Mouse (Mus musculus) right cerebral cortex, adult 18-20 months (tissue): Measurements from ENCODE around the gene Cwc27.

Experiments used
- DNase-seq: peaks from one replicate; pipeline ENCODE4 v3.0.0; 2022; ENCODE audit warnings: mixed read lengths

Cwc27 gene

GRCm38 (mm10) chr13:104763193-104763592 lies 53.7 kb downstream of the Cwc27 start:
- no peak for DNase-seq

- DNase-seq = no peak
Observed at GRCm38 (mm10) chr13:104762401-104762800, 54.5 kb downstream of the Cwc27 start.

GRCm38 (mm10) chr13:104759381-104759780 lies 57.6 kb downstream of the Cwc27 start:
- no peak for DNase-seq

GRCm38 (mm10) chr13:104747032-104747431 lies 69.9 kb downstream of the Cwc27 start:
- no peak for DNase-seq

- peak; percentile 11 for DNase-seq
Observed at GRCm38 (mm10) chr13:104742866-104743265, 74.1 kb downstream of the Cwc27 start.

DNA sequence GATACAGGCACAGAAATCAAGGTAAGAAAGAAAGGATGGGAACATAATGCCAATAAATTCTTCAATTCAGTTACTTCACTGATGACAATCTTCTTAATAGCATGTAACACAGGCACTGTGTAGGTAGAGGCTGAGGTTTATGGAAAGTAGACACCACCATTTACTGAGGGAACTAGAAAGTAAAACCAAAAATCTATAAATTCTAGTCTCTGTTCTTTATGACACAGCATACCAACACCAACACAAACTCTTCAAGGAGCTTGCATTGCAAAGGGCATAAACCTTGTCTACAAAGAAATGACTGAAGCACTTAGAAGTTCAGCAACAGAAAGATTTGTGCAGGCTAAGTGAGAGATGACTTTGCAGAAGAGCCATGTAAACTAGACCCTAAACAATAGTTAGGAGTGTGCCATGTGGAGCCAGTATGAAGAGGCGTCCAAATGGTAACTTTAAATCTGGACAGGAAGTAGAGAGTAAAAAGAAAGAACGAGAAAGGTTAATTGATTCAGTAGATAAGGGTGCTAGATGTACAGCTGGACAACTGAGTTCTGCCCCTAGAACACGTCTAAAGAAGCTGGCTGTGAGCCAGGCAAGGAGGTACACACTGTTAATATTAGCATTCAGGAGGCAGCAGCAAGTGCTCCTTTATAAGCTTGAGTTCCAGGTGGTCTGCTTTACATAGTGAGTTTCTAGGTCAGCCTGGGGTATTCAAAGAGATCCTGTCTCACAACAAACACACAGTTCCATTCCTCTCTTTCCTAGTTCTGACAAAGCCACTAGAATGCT lies 87.5 kb downstream of the Cwc27 start:
- no peak for DNase-seq

DNA sequence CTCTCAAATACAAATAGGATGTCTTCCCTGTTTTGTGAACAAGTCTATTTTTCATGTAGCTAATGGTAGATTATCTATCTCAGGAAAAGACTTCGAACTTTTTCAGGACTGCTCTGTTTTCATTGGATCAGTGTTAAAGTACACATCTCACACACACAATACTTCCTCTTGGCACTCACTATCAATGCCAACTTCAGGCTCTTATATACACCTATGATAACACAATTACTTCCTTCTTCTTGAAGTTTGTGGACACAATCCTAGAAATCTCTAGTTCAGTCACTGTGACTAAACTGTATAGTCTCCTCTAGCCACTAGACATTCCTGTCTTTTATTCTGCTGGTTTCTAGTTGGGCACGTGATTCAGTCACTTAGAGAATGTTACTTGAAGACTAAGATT lies 89.3 kb downstream of the Cwc27 start:
- no peak for DNase-seq

DNA sequence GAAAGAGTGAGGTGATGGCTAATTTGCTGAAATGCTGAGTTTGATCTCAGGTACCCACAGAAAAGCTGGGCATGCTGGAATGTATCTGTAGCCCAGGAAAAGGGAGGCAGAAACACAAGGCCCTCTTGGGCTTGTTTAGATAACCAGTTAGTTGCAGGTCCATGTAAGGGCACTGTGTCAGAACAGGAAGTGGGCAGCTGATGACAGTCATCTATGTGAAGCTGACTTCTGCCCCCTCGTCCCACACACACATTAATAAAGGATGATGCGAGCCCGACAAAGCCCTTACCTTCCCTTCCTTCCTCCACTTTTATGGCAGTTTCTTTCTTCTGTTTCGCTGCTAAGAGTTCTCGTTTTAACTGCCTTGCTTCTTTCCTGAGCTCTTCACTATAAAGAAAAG lies 96.8 kb downstream of the Cwc27 start:
- no peak for DNase-seq

- DNase-seq = peak; percentile 30
Observed at GRCm38 (mm10) chr13:104694612-104695355, 122.2 kb downstream of the Cwc27 start.

- no peak for DNase-seq
Observed at GRCm38 (mm10) chr13:104692710-104693109, 124.2 kb downstream of the Cwc27 start.

- no peak for DNase-seq
Observed at GRCm38 (mm10) chr13:104685537-104685936, 131.4 kb downstream of the Cwc27 start.

DNA sequence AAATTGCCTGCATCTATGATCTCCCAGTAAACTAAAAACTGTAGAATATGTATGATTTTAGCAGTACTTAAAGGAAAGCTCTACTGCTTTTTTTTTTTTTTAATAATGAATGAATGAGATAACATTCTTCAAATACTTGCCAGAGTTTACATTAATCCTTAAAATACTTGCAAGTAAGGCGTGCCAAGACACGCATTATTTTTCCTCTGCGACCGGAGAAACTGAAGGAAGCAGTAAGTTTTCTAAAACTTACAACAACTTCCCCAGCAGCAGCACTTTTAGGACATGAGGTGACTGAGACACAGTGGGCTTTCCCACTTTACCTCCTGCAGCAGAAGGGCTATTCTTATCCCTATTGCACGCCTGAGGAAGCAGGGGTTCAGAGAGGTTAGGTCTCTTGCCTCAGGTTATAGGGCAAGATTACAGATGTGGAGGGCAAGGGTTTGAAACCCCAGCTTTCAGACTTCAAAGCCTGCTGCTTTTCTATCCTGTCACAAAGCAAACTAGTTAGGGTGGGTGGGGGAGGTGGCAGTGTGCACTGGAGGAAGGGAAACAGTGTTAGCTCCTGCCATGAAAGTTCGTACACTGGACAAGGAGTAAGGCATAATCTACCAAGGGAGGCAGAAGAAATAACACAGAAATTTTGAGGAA lies 132.5 kb downstream of the Cwc27 start:
- no peak for DNase-seq

GRCm38 (mm10) chr13:104681212-104681611 lies 135.7 kb downstream of the Cwc27 start:
- DNase-seq = no peak

DNA sequence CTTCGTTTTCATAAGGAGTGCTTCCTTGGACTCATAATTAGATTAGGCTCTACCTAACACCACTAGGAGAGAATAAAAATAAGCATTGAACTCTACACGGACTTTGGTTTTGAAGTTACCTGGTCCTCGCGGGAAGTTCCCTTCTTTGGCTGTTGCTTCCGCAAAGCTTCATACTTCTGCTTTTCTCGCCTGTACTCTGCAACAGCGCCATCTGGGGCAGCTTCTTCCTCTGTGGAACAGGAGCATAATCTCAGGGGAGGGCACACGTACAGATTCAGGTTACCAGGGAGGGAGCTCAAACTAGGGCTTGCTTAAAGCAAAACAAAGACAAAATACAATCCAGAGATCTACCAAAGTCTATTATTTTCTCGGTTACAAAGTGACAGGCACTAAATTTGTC lies 155.8 kb downstream of the Cwc27 start:
- no peak for DNase-seq

DNA sequence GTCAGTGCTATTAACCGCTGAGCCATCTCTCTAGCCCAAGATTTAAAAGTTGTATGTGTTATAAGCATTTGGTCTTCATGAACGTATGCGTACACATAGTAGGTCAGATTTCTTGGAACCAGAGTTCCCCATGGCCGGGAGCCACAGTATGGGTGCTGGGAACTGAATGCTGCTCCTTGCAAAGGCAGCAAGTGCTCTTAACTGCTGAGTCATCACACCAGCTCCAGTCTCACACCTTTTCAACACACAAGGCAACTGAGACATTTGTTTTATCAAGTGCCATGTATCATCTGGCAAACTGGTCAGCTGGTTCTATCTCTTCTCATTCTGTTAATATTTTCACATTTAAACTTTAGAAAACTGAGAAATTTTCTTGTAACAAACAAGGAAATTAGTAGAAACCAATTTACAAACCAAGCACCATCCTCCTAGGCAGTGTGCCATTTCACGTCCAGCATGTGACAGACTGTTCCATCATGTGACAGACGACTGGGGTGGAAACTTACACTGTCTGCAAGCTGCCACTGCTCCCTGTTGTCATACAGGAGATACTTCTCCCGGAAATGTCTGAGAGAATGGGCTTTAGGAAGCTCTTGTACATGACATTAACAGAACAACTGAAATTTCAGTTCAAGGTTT lies 156.8 kb downstream of the Cwc27 start:
- no peak for DNase-seq

DNA sequence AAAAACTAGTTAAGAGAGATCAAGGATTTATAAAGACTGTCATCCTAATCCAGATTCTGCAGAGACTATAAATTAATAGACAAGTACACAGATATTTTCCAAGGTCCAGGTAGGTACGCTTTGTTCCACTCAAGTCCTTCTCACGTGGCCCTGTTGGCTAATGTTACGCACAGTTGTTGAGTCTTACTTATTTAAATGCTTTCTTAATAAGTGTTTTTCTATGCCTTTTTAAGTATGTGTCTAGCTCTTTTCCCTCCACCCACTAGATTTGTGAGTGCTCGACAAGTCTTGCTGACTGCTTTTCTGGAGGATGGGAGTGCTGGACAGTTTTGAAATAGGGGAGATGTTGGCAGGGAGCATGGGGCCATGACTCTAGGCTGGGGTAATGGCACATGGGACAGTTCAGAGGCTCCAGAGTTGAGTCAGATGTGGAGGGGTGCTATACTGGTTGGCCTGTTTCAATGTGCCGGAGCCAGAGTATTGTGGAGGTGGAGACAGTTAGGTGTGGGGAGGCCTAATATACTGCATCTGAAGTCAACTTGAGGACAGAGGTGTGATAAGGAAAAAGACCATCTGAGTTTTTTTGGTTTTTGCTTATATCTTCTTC lies 160.2 kb downstream of the Cwc27 start:
- DNase-seq = no peak

- DNase-seq = no peak
Observed at GRCm38 (mm10) chr13:104655137-104655536, 161.8 kb downstream of the Cwc27 start.

DNA sequence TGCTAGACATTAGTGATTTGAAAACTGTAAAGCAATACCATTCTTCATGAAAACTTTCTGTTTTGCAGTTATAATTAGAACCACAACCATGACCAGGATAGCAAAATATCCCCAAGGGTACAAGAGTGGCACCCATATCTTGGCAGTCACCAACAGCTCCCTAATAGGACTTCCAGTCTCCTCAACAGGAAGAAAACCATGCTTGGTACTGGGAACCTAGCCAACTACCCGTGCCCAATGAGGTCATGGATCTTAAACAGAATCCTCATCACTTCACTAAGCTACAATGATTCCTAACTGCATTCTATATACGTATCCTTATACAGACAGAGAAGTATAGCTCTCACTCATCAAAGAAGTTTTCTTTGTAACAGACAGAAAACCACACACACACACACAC lies 165.2 kb downstream of the Cwc27 start:
- DNase-seq = no peak

DNA sequence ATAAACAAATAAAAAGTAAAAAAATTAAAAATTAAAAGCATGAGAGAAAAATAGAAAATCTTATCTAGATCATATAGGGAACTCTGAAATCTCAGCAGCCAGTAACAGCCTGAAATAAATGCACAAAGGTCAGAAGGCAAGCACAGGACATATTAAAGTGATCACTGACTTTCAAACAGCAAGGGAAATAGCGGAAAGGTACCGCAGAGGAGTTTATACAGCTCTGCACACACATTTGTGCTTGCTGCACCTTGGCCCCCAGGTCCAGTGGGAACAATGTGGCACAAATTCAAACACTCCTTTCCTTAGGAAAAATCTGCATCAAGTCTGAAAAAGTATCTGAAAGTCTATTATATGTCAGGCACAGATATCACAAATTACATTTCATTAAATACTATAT lies 166.3 kb downstream of the Cwc27 start:
- DNase-seq = no peak

DNA sequence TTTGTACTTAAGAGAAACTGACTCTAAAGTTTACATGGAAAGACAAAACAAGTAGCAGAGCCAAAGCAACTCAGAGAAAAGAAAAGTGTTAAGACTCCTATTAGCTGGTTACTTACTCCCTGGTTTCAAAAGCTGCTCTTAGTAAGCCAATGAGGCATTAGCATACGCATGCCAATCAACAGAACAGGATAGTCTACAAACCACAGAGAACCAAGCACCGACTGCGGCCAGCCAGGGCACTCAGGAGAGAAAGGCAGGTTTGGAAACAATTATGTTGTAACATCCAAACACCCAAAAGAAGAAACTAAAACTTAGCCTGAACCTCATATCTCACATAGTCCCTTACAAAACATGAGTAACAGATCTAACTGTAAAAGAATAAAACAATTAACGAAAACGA lies 166.8 kb downstream of the Cwc27 start:
- no peak for DNase-seq

DNA sequence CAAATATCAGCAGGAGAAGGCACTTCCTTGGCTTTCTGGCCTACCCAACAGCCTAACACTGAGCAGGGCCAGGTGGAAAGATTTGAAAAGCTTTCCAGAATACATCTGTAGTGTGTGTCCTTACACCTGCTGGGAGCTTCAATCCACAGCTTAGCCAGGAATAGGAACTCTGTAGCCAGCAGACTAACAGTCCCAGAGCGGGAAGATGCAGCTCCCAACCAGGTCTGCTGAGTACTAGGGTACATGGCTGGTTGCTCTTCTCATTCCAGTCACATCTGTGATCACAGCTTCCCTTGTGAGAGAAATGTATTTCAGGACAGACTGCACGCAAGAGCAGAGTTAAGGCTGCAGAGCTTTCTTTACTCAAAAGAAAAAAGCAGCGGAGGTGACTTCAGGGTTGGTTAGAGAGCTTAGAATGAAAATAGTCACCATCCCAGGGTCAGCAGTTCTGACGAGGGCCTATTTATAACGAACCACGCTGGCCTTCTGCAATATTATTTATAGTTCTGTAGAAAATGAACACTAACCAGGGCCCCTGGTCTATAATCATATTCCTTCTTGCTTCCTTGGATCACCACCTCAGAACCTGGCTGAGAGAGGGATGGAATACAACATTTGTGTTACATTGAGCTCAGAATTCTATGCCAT lies 171.0 kb downstream of the Cwc27 start:
- DNase-seq = no peak

DNA sequence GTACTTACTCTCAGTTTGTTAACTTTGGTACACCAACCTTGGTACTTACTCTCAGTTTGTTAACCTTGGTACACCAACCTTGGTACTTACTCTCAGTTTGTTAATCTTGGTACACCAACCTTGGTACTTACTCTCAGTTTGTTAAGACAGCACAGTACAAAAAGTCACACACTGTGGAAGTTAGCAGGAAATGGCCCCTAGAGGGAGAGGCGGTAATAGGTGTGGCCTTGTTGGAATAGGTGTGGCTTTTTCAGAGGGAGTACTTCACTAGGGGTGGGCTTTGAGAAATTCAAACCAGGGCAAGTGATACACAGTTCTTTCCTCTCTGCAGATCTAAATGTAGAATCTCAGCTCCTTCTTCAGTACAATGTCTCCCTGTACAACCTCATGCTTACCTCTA lies 172.8 kb downstream of the Cwc27 start:
- no peak for DNase-seq
